Mouse (Mus musculus) inflammation-experienced regulatory T-cells, adult 6 months (primary cell): ENCODE results near the gene Gmfg. TPM values are rescaled to one million over a fixed set of nuclear protein-coding genes. Genes with fewer than 3 reads are reported as not detected.

Source experiments
- ATAC-seq: one replicate; pipeline ENCODE4 v1.8.0; 2017
- polyA plus RNA-seq, 3 experiments: library from polyadenylated mRNA; unstranded; fragments of 100-300 nt; shearing (Covaris generic); gene quantifications; one replicate each; pipeline ENCODE4 v1.2.1; 2017

Gene Gmfg
- polyA plus RNA-seq, 3 experiments from 2014 or later = 470 to 850 (median 500) TPM

DNA sequence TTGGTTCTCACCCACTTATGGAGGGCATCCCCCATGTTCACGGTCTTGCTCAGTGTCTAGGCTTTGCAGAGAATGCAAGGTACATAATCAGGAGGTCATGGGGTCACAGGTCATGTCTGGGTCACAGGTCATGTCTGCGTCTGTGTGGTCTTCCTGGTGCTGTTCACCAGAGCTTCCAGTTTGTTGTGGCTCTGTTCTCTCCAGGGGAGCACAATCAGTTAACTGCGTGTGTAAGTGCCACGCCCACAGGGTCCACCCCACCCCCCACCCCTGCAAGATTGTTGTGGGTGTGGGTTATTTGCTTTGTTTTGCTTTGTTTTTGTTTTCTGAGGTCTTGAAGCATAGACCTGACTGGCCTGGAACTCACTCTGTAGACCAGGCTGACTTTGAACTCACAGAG is 46.9 kb downstream of the Gmfg start:
- no peak for ATAC-seq

GRCm38 (mm10) chr7:28488030-28488491 is 50.8 kb downstream of the Gmfg start:
- ATAC-seq = no peak

DNA sequence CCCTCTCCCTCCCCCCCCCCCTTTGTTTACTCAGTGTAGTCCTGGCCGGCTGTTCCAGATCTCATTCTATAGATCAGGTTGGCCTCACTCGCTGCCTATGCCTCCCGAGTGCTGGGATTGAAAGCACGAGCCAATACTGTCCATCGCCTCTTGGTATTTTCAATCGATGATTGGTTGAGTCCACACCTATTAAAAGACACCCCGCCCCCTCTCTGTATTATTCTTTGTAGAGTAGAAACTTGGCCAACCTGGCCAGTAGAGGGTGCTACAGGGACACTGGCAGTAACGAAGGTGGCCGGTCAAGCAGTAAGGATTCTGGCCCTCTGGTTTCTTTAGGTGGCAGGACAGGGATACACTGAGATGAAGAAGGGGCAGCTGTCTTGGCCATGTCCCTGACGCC is 53.2 kb downstream of the Gmfg start:
- ATAC-seq = no peak

DNA sequence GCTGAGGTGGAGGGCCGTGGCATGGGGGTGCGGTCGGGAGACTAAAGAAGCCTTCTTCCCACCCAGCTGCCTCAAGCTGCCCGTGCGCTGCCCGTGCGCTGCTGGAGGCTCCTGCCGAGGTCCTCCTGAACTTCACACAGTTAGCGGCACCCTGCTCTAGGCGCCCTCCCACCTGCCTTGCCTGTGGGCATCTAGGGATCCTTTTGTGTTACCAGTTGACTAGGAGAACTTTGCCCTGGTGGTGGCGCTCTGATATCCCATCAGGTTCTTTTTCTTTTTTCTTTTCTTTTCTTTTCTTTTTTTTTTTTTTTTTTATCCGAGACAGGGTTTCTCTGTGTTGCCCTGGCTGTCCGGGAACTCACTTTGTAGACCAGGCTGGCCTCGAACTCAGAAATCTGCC is 53.7 kb downstream of the Gmfg start:
- ATAC-seq = no peak

GRCm38 (mm10) chr7:28492310-28492709 is 55.1 kb downstream of the Gmfg start:
- ATAC-seq = no peak

- ATAC-seq = no peak
Observed at GRCm38 (mm10) chr7:28495426-28495825, 58.2 kb downstream of the Gmfg start.

Other genes starting within 250 kb of the Gmfg start
- under 1 TPM; 0.25 to 0.84 (median 0.81) TPM for gene Eid2, start 169.6 kb upstream of the Gmfg start, polyA plus RNA-seq
- gene Eid2b, start 159.7 kb upstream of the Gmfg start, polyA plus RNA-seq = 1 to 10 TPM in 1 of 3 experiments, under 1 TPM in 2; 0.34 to 1.7 (median 0.44) TPM
- not detected for gene Selenov, start 146.3 kb upstream of the Gmfg start, polyA plus RNA-seq
- not detected for gene Dll3, start 135.2 kb upstream of the Gmfg start, polyA plus RNA-seq
- gene Timm50, start 125.4 kb upstream of the Gmfg start, polyA plus RNA-seq = 10 to 100 TPM; 27.6 to 39.1 (median 36.4) TPM
- 100 to 1,000 TPM in 2 of 3 experiments, 10 to 100 TPM in 1; 95.7 to 122 (median 120) TPM for gene Supt5, start 98.7 kb upstream of the Gmfg start, polyA plus RNA-seq
- 1,000 to 10,000 TPM in 2 of 3 experiments, 100 to 1,000 TPM in 1; 937 to 1,605 (median 1,546) TPM for gene Rps16, start 86.8 kb upstream of the Gmfg start, polyA plus RNA-seq
- gene Plekhg2, start 64.8 kb upstream of the Gmfg start, polyA plus RNA-seq = 100 to 1,000 TPM in 1 of 3 experiments, 10 to 100 TPM in 2; 48.5 to 102 (median 74.0) TPM
- 100 to 1,000 TPM; 100 to 211 (median 148) TPM for gene Zfp36, start 57.2 kb upstream of the Gmfg start, polyA plus RNA-seq
- 10 to 100 TPM; 26.2 to 33.0 (median 32.5) TPM for gene Med29, start 44.7 kb upstream of the Gmfg start, polyA plus RNA-seq
- 10 to 100 TPM; 46.2 to 59.4 (median 51.8) TPM for gene Paf1, start 44.5 kb upstream of the Gmfg start, polyA plus RNA-seq
- under 1 TPM in 1 of 3 experiments, not detected in 2; 0.17 TPM for gene Lrfn1, start 14.5 kb downstream of the Gmfg start, polyA plus RNA-seq
- gene Ifnl2, start 73.0 kb downstream of the Gmfg start, polyA plus RNA-seq = not detected
- not detected for gene Ifnl3, start 85.4 kb downstream of the Gmfg start, polyA plus RNA-seq
- gene Sycn, start 103.4 kb downstream of the Gmfg start, polyA plus RNA-seq = not detected
- gene Nccrp1, start 109.8 kb downstream of the Gmfg start, polyA plus RNA-seq = 1 to 10 TPM in 1 of 3 experiments, not detected in 2; 1.4 TPM
- gene Samd4b, start 160.7 kb downstream of the Gmfg start, polyA plus RNA-seq = 1 to 10 TPM; 6.4 to 9.8 (median 8.2) TPM
- 1 to 10 TPM; 2.1 to 3.7 (median 2.6) TPM for gene Pak4, start 160.7 kb downstream of the Gmfg start, polyA plus RNA-seq
- gene Acp7, start 193.9 kb downstream of the Gmfg start, polyA plus RNA-seq = not detected